Mouse (Mus musculus) forebrain, embryonic 12.5 days (tissue): ENCODE data around the gene Tnnt1. TPM values are rescaled to one million over a fixed set of nuclear protein-coding genes. Genes with fewer than 3 reads are reported as not detected.
"Not testable (repeated sequence)": the region's sequence is repeated elsewhere in the genome, so short reads cannot be mapped to it uniquely, and the experiment has no call there.

Experiments used
- ATAC-seq: fragments of 200-750 bp; cut with Nextera tagmentation; 2 replicates; pipeline ENCODE4 v1.8.0; 2017; ENCODE audit warnings: moderate TSS enrichment; ENCODE audit not compliant: low FRiP score
- H3K27ac ChIP-seq: fragments of 300-500 bp; sonication (generic); 2 replicates; pipeline ENCODE4 v1.5.1; 2016; ENCODE audit warnings: mild to moderate bottlenecking
- H3K27me3 ChIP-seq: fragments of 300-500 bp; sonication (generic); 2 replicates; pipeline ENCODE4 v1.6.1; 2016; ENCODE audit warnings: mild to moderate bottlenecking
- H3K36me3 ChIP-seq: fragments of 300-500 bp; sonication (generic); replicated peaks from 2 replicates; pipeline ENCODE4 v1.6.1; 2016; ENCODE audit warnings: mild to moderate bottlenecking
- H3K4me1 ChIP-seq: fragments of 300-500 bp; sonication (generic); 2 replicates; pipeline ENCODE4 v1.6.1; 2016
- H3K4me2 ChIP-seq: fragments of 300-500 bp; sonication (generic); 2 replicates; pipeline ENCODE4 v1.6.1; 2016; ENCODE audit warnings: mild to moderate bottlenecking, moderate library complexity
- H3K4me3 ChIP-seq: fragments of 300-500 bp; sonication (generic); replicated peaks from 2 replicates; pipeline ENCODE4 v1.5.1; 2016; ENCODE audit warnings: mild to moderate bottlenecking
- H3K9ac ChIP-seq: fragments of 300-500 bp; sonication (generic); 2 replicates; pipeline ENCODE4 v1.6.1; 2016; ENCODE audit warnings: mild to moderate bottlenecking
- H3K9me3 ChIP-seq: fragments of 300-500 bp; sonication (generic); 2 replicates; pipeline ENCODE4 v1.6.1; 2016
- WGBS: fragments of 180-500 bp; shearing (Covaris S2); methylation state at CpG from one replicate; pipeline ENCODE4 v1.1.7; 2016; 5-methylcytosine and 5-hydroxymethylcytosine counted together
- polyA plus RNA-seq: library from polyadenylated mRNA; unstranded; fragments of >200 nt; fragmentation: Nextera tagmentation; extraction: Ambion mirVana; gene quantifications from 2 replicates; pipeline ENCODE4 v1.2.1, GENCODE M21; 2016

Gene Tnnt1
- polyA plus RNA-seq, 1 experiment from 2014 or later, result 8.3 TPM

GRCm38 (mm10) chr7:4532005-4532729 lies 16.0 kb upstream of the Tnnt1 start, which contains the start of gene Dnaaf3:
Dnaaf3 (minus strand) TSS chr7:4532453.
- peak; percentile 89 for ATAC-seq
- H3K9ac ChIP-seq, result peak within 1 kb of the TSS; percentile 51
- 3% methylated on average over 28 of the region's 28 CpGs for WGBS

GRCm38 (mm10) chr7:4530166-4530565 lies 14.0 kb upstream of the Tnnt1 start:
- peaks cover 24% of the 10 kb centered on the region for H3K4me1 ChIP-seq
- H3K27me3 ChIP-seq, result peaks cover 18% of the 10 kb centered on the region
- not testable (repeated sequence) for H3K9ac ChIP-seq, H3K36me3 ChIP-seq, H3K4me3 ChIP-seq, H3K27ac ChIP-seq, ATAC-seq, H3K4me2 ChIP-seq, H3K9me3 ChIP-seq
- 48% methylated on average over 7 of the region's 8 CpGs for WGBS

More at GRCm38 (mm10) chr7:4532005-4532729, 16.0 kb upstream of the Tnnt1 start, which contains the start of gene Dnaaf3:
- peak within 1 kb of the TSS; percentile 39 for H3K4me3 ChIP-seq
- H3K36me3 ChIP-seq, result no peaks in the 10 kb centered on the region
- H3K4me2 ChIP-seq, result peak within 1 kb of the TSS; percentile 64
- no peaks in the 10 kb centered on the region for H3K9me3 ChIP-seq
- H3K27ac ChIP-seq, result no peak within 1 kb of the TSS
- peaks cover 11% of the 10 kb centered on the region for H3K4me1 ChIP-seq
- peaks cover 15% of the 10 kb centered on the region; the same call in 1 of the 2 replicates for H3K27me3 ChIP-seq

GRCm38 (mm10) chr7:4527302-4527689 lies 11.1 kb upstream of the Tnnt1 start:
- H3K36me3 ChIP-seq, result no peaks in the 10 kb centered on the region
- 46% methylated on average over 18 of the region's 18 CpGs for WGBS
- no peak overlapping the region; the same call in 1 of the 2 replicates for H3K9ac ChIP-seq
- peaks cover 21% of the 10 kb centered on the region for H3K4me1 ChIP-seq
- no peak overlapping the region for H3K27ac ChIP-seq
- no peak overlapping the region; the same call in 1 of the 2 replicates for H3K4me3 ChIP-seq
- peaks cover 18% of the 10 kb centered on the region for H3K27me3 ChIP-seq
- peak overlapping the region; percentile 44 for H3K4me2 ChIP-seq
- no peak for ATAC-seq
- no peaks in the 10 kb centered on the region for H3K9me3 ChIP-seq

GRCm38 (mm10) chr7:4526341-4527301 lies 10.4 kb upstream of the Tnnt1 start:
- H3K27me3 ChIP-seq, result peaks cover 20% of the 10 kb centered on the region
- WGBS, result 25% methylated on average over 40 of the region's 40 CpGs
- H3K4me2 ChIP-seq, result peak overlapping the region; percentile 44
- H3K4me3 ChIP-seq, result peak overlapping the region; percentile 32
- peaks cover 14% of the 10 kb centered on the region for H3K4me1 ChIP-seq
- 0 out of 2 replicates have a peak overlapping the region, but pooled peaks have one; percentile 22 for H3K9ac ChIP-seq
- peak overlapping the region; percentile 19; the same call in 1 of the 2 replicates for H3K27ac ChIP-seq
- ATAC-seq, result peak; percentile 91
- no peaks in the 10 kb centered on the region for H3K9me3 ChIP-seq
- no peaks in the 10 kb centered on the region for H3K36me3 ChIP-seq

GRCm38 (mm10) chr7:4524212-4524922 lies 8.2 kb upstream of the Tnnt1 start, which contains the start of gene Tnni3:
Tnni3 (minus strand) TSS chr7:4524229.
- WGBS, result 66% methylated on average over 15 of the region's 15 CpGs
- ATAC-seq, H3K36me3 ChIP-seq: not testable (repeated sequence)

GRCm38 (mm10) chr7:4523205-4524130 lies 7.3 kb upstream of the Tnnt1 start:
- no peak for ATAC-seq
- 90% methylated on average over 33 of the region's 33 CpGs for WGBS
- H3K27me3 ChIP-seq, result peaks cover 34% of the 10 kb centered on the region

More at GRCm38 (mm10) chr7:4524212-4524922, 8.2 kb upstream of the Tnnt1 start, which contains the start of gene Tnni3:
- Histone ChIP-seq H3K27me3 (peaks cover 34% of the 10 kb centered on the region), H3K4me1 (peaks cover 21% of the 10 kb centered on the region)
- not testable (repeated sequence) for H3K9me3 ChIP-seq, H3K4me2 ChIP-seq, H3K27ac ChIP-seq, H3K9ac ChIP-seq, H3K4me3 ChIP-seq

GRCm38 (mm10) chr7:4522292-4522691 lies 6.1 kb upstream of the Tnnt1 start:
- no peak overlapping the region for H3K27ac ChIP-seq
- no peak overlapping the region for H3K4me3 ChIP-seq
- peaks cover 26% of the 10 kb centered on the region for H3K27me3 ChIP-seq
- ATAC-seq, result no peak
- no peaks in the 10 kb centered on the region for H3K9me3 ChIP-seq
- peaks cover 21% of the 10 kb centered on the region for H3K4me1 ChIP-seq
- no peak overlapping the region for H3K9ac ChIP-seq
- H3K4me2 ChIP-seq, result no peak overlapping the region
- 79% methylated on average over 6 of the region's 6 CpGs for WGBS
- H3K36me3 ChIP-seq, result no peaks in the 10 kb centered on the region

More at GRCm38 (mm10) chr7:4523205-4524130, 7.3 kb upstream of the Tnnt1 start:
- Histone ChIP-seq H3K4me2 (no peak overlapping the region), H3K4me3 (no peak overlapping the region), H3K9ac (no peak overlapping the region), H3K4me1 (peaks cover 21% of the 10 kb centered on the region), H3K9me3 (no peaks in the 10 kb centered on the region), H3K27ac (no peak overlapping the region), H3K36me3 (no peaks in the 10 kb centered on the region)

GRCm38 (mm10) chr7:4521231-4522003 lies 5.2 kb upstream of the Tnnt1 start:
- Histone ChIP-seq H3K36me3 (no peaks in the 10 kb centered on the region), H3K27me3 (peaks cover 22% of the 10 kb centered on the region), H3K4me1 (peaks cover 20% of the 10 kb centered on the region), H3K9me3 (no peaks in the 10 kb centered on the region), H3K4me3 (peak overlapping the region; percentile 20), H3K9ac (no peak overlapping the region), H3K4me2 (peak overlapping the region; percentile 50), H3K27ac (no peak overlapping the region)
- ATAC-seq, result no peak
- WGBS, result 33% methylated on average over 31 of the region's 32 CpGs

GRCm38 (mm10) chr7:4518487-4518886 lies 2.3 kb upstream of the Tnnt1 start:
- WGBS, result 93% methylated on average over 1 of the region's 1 CpGs
- Histone ChIP-seq H3K4me2 (no peak overlapping the region), H3K4me3 (no peak overlapping the region), H3K27ac (no peak overlapping the region), H3K27me3 (peaks cover 22% of the 10 kb centered on the region), H3K9me3 (no peaks in the 10 kb centered on the region), H3K9ac (no peak overlapping the region), H3K36me3 (no peaks in the 10 kb centered on the region), H3K4me1 (peaks cover 32% of the 10 kb centered on the region)
- ATAC-seq, result no peak

GRCm38 (mm10) chr7:4515853-4516252 lies 329 bp downstream of the Tnnt1 start:
- no peaks in the 10 kb centered on the region for H3K36me3 ChIP-seq
- H3K27me3 ChIP-seq, result peaks cover 9% of the 10 kb centered on the region
- H3K27ac ChIP-seq, result no peak overlapping the region
- no peak overlapping the region for H3K9ac ChIP-seq
- H3K9me3 ChIP-seq, result no peaks in the 10 kb centered on the region
- H3K4me2 ChIP-seq, result no peak overlapping the region
- no peak overlapping the region for H3K4me3 ChIP-seq
- H3K4me1 ChIP-seq, result peaks cover 28% of the 10 kb centered on the region
- 52% methylated on average over 6 of the region's 6 CpGs for WGBS
- ATAC-seq, result no peak
